ENCODE assay signal across 23 mouse cellular contexts in genomic region chr17:5025400-5025799, GRCm38 (mm10). TPM values are rescaled to one million over a fixed set of nuclear protein-coding genes. Genes with fewer than 3 reads are reported as not detected.
DNase-seq lines count a peak whose midpoint lies in the region; ATAC-seq and TF ChIP-seq lines count a peak whose summit lies in the region.
"Had no signal": no experiment of that assay in that cellular context is flagged by ENCODE, and none has a peak within 500 bp of the region (broad histone marks: within the 10 kb centered on the region; RNA-seq: fewer than 3 reads in every experiment).

No protein-coding gene starts in this region.

- no peak overlapping the region for H3K27ac ChIP-seq in CH12.LX (ENCODE audit: insufficient read depth, low read depth)

- H3K4me1 ChIP-seq in CH12.LX (ENCODE audit: control insufficient read depth in 1 of 2, insufficient read depth in 2 of 2) = peaks cover 4 to 34% of the 10 kb centered on the region in 2 experiments

- H3K36me3 ChIP-seq in CH12.LX (replicated peaks in 1 of 2; ENCODE audit: control insufficient read depth in 1 of 2, insufficient read depth in 1 of 2, low read length in 1 of 2) = peaks cover 0 to 20% of the 10 kb centered on the region in 2 experiments

- DNase-seq in A20 (ENCODE audit: low read depth, low spot score) (peak; percentile 54), CH12.LX (ENCODE audit: extremely low read depth) (no peak), MN1 (ENCODE audit: low spot score) (no peak)
- DNase-seq in layer of hippocampus, postnatal 36 days = no peak
- DNase-seq: adrenal gland, adult 2 months; adrenal gland, adult 8-10 months; adrenal gland, postnatal 10 days; adrenal gland, postnatal 14 days; adrenal gland, postnatal 25 days; adrenal gland, postnatal 36 days; B cell, adult 2 months; cerebellum, adult 11 months; cerebellum, adult 11-12 months; cerebellum, adult 18-20 months; cerebellum, adult 2 months; cerebellum, adult 8-10 months; cerebellum, adult 9-10 months had no signal

- no peak for TF ChIP-seq CTCF in CH12.LX (conservative IDR thresholded peaks at IDR 0.05 in 1 of 2, IDR thresholded peaks at IDR 0.05 in 1 of 2; ENCODE audit: low read depth in 2 of 2, low read length in 2 of 2)

- ATAC-seq in granulocyte monocyte progenitor cell, adult 5-6 weeks (replicated peaks; ENCODE audit: poor library complexity, severe bottlenecking) = peak; percentile 38; the same call in 1 of the 2 replicates
- ATAC-seq in erythroblast, adult 5-6 weeks (replicated peaks; ENCODE audit: low FRiP score, poor library complexity, severe bottlenecking) = no peak
- ATAC-seq: activated CD4-positive, CD25-positive, alpha-beta regulatory T cell, adult 4 months; CD4-positive, CD25-positive, alpha-beta regulatory T cell, adult 4 months; Patski had no signal

- H3K9ac ChIP-seq in CH12.LX (ENCODE audit: insufficient read depth, low read depth) = no peak overlapping the region

- no peaks in the 10 kb centered on the region for H3K27me3 ChIP-seq in CH12.LX (replicated peaks)
- H3K27me3 ChIP-seq: Patski had no signal

- no peak for TF ChIP-seq RAD21 in CH12.LX (IDR thresholded peaks at IDR 0.05; ENCODE audit: low read depth, low read length)

- H3K79me2 ChIP-seq in CH12.LX (replicated peaks; ENCODE audit: control insufficient read depth, extremely low read depth, insufficient read depth, poor library complexity, severe bottlenecking) = no peaks in the 10 kb centered on the region; the same call in 1 of the 2 replicates

- in situ Hi-C loops in CH12.LX (cut with MboI; ENCODE audit: low pct_ligation_motif_present, low pct_unique_long_range_greater_than_20kb, low sequenced_read_pairs) = no loop called here

- TF ChIP-seq POLR2A in CH12.LX (IDR thresholded peaks at IDR 0.05; ENCODE audit: low read depth, low read length) = no peak

- H3K9me3 ChIP-seq in CH12.LX (replicated peaks; ENCODE audit: low read length) = peaks cover 2% of the 10 kb centered on the region
- H3K9me3 ChIP-seq: G1E had no signal

- dilution Hi-C loops in CH12.LX (cut with MboI; ENCODE audit: extremely low pct_ligation_motif_present, extremely low pct_unique_long_range_greater_than_20kb, low sequenced_read_pairs) = no loop called here

- TF ChIP-seq EP300 in CH12.LX (IDR thresholded peaks at IDR 0.05; ENCODE audit: low read length) = peak; percentile 52

- H3K4me2 ChIP-seq in CH12.LX (ENCODE audit: insufficient read depth, low read depth, poor library complexity, severe bottlenecking) = no peak overlapping the region

- no peak overlapping the region for H3K4me3 ChIP-seq in CH12.LX (replicated peaks in 1 of 3; ENCODE audit: low read depth in 2 of 3, low read length in 2 of 3, poor library complexity in 1 of 3)

TF ChIP-seq in CH12.LX, 34 proteins besides CTCF, POLR2A, EP300 and RAD21:
- no peak for TF ChIP-seq MAZ (IDR thresholded peaks at IDR 0.05; ENCODE audit: low read depth, low read length)
- peak; percentile 53; the same call in 1 of the 2 replicates for TF ChIP-seq IRF4 (IDR thresholded peaks at IDR 0.05; ENCODE audit: low read depth, low read length)
TF ChIP-seq in CH12.LX: peak in this region for 1.

RNA-seq across cellular contexts. Expression of gene Arid1b, which starts 31.3 kb away (rescaled TPM):
- total RNA-seq in CH12.LX (2012; rRNA removed) (8.8 and 9.7 TPM in 2 replicates), CH12.LX (2014; rRNA removed) (6.1 and 6.7 TPM in 2 replicates)
- polyA plus RNA-seq in CH12.LX (2012; ENCODE audit: insufficient read length, low read depth) = 11.3 and 12.4 TPM in 2 replicates
- total RNA-seq in granulocyte monocyte progenitor cell, adult 5-6 weeks (2014; fragmentation: Nextera tagmentation) = 39.2 and 51.1 TPM in 2 replicates
- total RNA-seq in granulocyte monocyte progenitor cell, adult 5-6 weeks (2017) = 24.1 and 29.4 TPM in 2 replicates
- total RNA-seq in layer of hippocampus, postnatal 36 days (2021) = 100 to 1,000 TPM; 100 to 110 TPM
- 6.9 and 8.1 TPM in 2 replicates for total RNA-seq in erythroblast, adult 5-6 weeks (2015; ENCODE audit: low replicate concordance)
- total RNA-seq in erythroblast, adult 5-6 weeks (2017; ENCODE audit: low replicate concordance) = 5.0 and 6.1 TPM in 2 replicates
